Mouse (Mus musculus) thymus, adult 2 months (tissue): ENCODE data around the gene Gm12166. TPM values are rescaled to one million over a fixed set of nuclear protein-coding genes. Genes with fewer than 3 reads are reported as not detected.
A peak's percentile ranks its signal among the peaks of the same experiment; 100 is the strongest.

Experiments used
- DNase-seq: peaks from one replicate; pipeline ENCODE4 v3.0.0; 2021
- H3K27ac ChIP-seq: fragments of 200-500 bp; 2 replicates; pipeline ENCODE4 v1.5.1; 2012; ENCODE audit warnings: low read length, control low read depth; ENCODE audit not compliant: control insufficient read depth, insufficient read depth
- H3K27me3 ChIP-seq: fragments of 200-500 bp; 2 replicates; pipeline ENCODE4 v1.6.1; 2012; ENCODE audit warnings: mild to moderate bottlenecking, low read length, moderate library complexity, mixed read lengths; ENCODE audit not compliant: control insufficient read depth, insufficient read depth
- H3K36me3 ChIP-seq: fragments of 200-500 bp; 2 replicates; pipeline ENCODE4 v1.6.1; 2012; ENCODE audit warnings: mild to moderate bottlenecking, low read length, moderate library complexity; ENCODE audit not compliant: control insufficient read depth, insufficient read depth
- H3K4me1 ChIP-seq: fragments of 200-500 bp; replicated peaks from 2 replicates; pipeline ENCODE4 v1.6.1; 2012; ENCODE audit warnings: low read length; ENCODE audit not compliant: control insufficient read depth, insufficient read depth
- H3K4me3 ChIP-seq: fragments of 200-500 bp; 2 replicates; pipeline ENCODE4 v1.5.1; 2012; ENCODE audit warnings: mild to moderate bottlenecking, low read length, control low read depth, moderate library complexity; ENCODE audit not compliant: control insufficient read depth, insufficient read depth
- CTCF ChIP-seq: fragments of 200-500 bp; IDR thresholded peaks from 2 replicates; pipeline ENCODE4 v1.5.1; 2012; ENCODE audit warnings: mild to moderate bottlenecking, control low read depth, low read length, moderate library complexity, borderline replicate concordance; ENCODE audit not compliant: control insufficient read depth, poor library complexity, insufficient read depth; ENCODE audit errors: extremely low read depth
- POLR2A ChIP-seq: fragments of 200-500 bp; IDR thresholded peaks from 2 replicates; pipeline ENCODE4 v1.6.1; 2012; ENCODE audit warnings: mild to moderate bottlenecking, low read length, control low read depth, moderate library complexity; ENCODE audit not compliant: control insufficient read depth, poor library complexity, insufficient read depth; ENCODE audit errors: extremely low read depth
- WGBS: fragments of 180-500 bp; shearing (Covaris S2); methylation state at CpG from one replicate; pipeline ENCODE4 v1.1.7; 2018; 5-methylcytosine and 5-hydroxymethylcytosine counted together
- polyA plus RNA-seq: library from polyadenylated mRNA; depleted of rRNA; stranded (reverse); fragments of >200 nt; gene quantifications from 2 replicates; pipeline ENCODE4 v1.2.3, GENCODE M21; 2012; rRNA removed

The Gm12166 gene
- polyA plus RNA-seq, 1 experiment: 28.5 TPM

DNA sequence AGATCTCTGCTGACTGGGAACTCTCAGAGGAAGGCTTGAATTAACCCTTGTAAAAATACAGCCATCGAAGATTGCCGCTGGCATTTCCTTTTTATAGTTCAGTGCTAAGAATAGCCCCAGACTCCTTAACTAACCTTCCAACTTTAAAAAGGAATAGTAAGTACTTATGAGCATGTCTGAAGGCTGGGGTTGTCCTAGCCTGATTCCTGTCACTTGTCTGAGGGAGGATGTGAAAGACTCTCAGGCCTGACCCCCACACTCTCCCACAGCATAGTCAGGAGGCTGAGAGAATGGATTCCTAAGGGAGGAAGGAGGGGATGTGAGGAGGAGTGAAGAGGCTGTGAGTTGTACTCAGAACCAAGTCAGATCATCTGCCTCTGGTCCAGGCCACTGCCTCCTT lies 22.6 kb downstream of the Gm12166 start:
- H3K4me1 ChIP-seq: no peaks in the 10 kb centered on the region
- no peak overlapping the region for H3K4me3 ChIP-seq
- DNase-seq: no peak
- no peaks in the 10 kb centered on the region for H3K27me3 ChIP-seq
- TF ChIP-seq POLR2A: no peak
- H3K36me3 ChIP-seq: no peaks in the 10 kb centered on the region
- WGBS: 50% methylated on average over 2 of the region's 2 CpGs
- H3K27ac ChIP-seq: no peak overlapping the region

DNA sequence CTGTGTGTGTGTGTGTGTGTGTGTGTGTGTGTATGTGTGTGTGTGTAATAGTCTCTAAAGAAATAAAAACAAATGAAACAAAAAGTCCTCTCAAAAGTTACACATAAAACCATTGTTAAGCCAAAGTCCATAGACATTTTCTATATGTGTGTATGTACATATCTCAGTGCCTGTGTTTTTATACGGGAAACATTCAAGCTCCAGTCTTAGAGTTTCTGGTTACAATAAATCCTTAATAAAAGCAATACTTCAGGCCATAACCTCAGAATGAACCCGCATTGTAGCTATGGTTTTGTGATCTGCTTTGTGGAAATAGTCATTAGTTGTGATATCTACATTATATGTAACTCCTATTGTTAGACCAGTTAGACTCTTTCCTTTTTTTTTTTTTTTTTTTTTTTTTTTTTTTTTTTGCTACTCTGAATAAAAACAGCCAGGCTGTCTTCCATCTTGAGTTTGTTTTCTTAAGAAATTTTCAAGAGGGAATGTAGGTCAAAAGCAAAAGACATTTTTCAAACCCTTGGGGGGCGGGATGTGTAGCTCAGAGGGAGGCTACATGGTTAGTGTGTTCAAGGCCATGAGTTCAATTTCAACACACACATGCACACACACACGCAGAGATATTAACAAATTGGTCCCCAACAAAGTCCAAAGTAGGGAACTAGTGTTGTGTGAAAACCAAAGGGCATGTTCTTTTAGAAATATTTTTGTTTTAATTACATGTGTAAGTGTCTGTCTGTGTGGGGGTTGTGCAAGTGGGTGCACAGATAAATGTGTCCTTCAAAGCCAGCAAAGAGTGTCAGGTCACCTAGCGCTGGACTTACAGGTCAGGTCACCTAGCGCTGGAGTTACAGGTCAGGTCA lies 23.9 kb downstream of the Gm12166 start:
- TF ChIP-seq CTCF: no peak
- no peak for TF ChIP-seq POLR2A
- no peak overlapping the region for H3K27ac ChIP-seq
- H3K4me3 ChIP-seq: no peak overlapping the region
- no peaks in the 10 kb centered on the region for H3K4me1 ChIP-seq
- H3K27me3 ChIP-seq: no peaks in the 10 kb centered on the region
- WGBS: 96% methylated on average over 6 of the region's 6 CpGs
- no peak for DNase-seq
- H3K36me3 ChIP-seq: no peaks in the 10 kb centered on the region

DNA sequence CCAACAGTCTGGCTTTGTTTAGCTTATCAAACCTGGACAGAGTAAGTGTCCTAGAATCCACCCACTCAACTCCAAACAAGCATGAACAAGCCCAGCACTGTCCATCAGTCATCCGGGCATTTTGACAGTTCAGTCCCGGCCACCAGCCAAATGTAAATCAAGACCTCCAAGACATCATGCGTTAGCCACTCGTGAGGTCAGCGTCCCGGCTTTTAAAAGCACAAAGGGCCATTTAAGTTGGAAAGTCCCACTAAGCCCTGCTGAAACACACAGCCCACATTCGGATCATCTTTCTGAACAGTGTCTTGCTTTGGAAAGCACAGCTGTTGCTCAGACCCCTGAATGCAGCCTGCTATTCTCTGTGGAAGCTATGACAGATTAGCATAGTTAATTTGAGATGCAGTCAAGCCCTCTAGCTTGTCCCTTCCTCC lies 26.1 kb downstream of the Gm12166 start:
- no peak overlapping the region for H3K27ac ChIP-seq
- WGBS: 83% methylated on average over 7 of the region's 7 CpGs
- H3K36me3 ChIP-seq: no peaks in the 10 kb centered on the region
- H3K4me3 ChIP-seq: no peak overlapping the region
- no peak for DNase-seq
- TF ChIP-seq CTCF (no peak), POLR2A (no peak)
- H3K4me1 ChIP-seq: no peaks in the 10 kb centered on the region
- H3K27me3 ChIP-seq: no peaks in the 10 kb centered on the region

DNA sequence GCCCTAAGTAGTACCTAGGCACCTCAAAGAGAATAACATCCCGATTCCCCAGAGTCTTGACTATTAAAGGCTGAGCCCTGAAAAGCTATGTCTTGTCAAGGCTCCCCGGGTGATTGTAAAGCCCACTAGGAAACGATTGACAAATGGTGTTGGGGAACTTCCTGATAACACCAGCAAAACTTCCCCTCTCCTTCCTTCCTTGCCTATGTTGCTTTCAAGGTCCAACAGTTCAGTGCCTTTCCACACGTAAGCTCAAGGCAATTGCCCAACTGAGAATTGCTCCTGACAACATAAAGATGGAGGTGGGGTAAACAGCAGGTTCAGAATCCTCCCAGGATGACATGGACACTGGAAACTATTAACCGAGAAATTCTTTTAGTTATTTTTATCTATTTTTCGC lies 29.1 kb downstream of the Gm12166 start:
- Histone ChIP-seq H3K4me1 (no peaks in the 10 kb centered on the region), H3K27ac (no peak overlapping the region), H3K27me3 (no peaks in the 10 kb centered on the region), H3K4me3 (no peak overlapping the region), H3K36me3 (no peaks in the 10 kb centered on the region)
- DNase-seq: no peak
- TF ChIP-seq POLR2A (no peak), CTCF (no peak)
- 58% methylated on average over 6 of the region's 6 CpGs for WGBS

DNA sequence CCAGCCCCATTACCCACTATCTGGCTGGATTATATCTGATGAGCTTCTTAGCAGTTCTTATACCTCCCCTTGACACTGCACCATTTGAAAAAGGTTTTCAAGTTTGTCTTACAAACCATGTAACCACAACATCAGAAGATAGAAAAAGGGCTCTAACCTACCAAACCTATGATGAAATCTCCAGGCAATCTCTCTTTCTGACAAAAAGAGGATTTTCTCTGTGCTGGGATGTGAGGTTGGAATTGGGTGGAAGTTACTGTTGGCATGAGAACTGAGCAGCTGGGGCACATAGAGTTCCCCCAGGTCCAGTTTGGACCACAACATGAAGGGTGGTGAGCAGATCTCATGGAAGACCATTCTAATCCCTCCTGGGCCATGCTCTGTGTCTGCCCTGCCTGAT lies 30.3 kb downstream of the Gm12166 start:
- H3K27me3 ChIP-seq: no peaks in the 10 kb centered on the region
- DNase-seq: no peak
- H3K27ac ChIP-seq: no peak overlapping the region
- H3K36me3 ChIP-seq: no peaks in the 10 kb centered on the region
- H3K4me1 ChIP-seq: no peaks in the 10 kb centered on the region
- TF ChIP-seq POLR2A (no peak), CTCF (no peak)
- H3K4me3 ChIP-seq: no peak overlapping the region

DNA sequence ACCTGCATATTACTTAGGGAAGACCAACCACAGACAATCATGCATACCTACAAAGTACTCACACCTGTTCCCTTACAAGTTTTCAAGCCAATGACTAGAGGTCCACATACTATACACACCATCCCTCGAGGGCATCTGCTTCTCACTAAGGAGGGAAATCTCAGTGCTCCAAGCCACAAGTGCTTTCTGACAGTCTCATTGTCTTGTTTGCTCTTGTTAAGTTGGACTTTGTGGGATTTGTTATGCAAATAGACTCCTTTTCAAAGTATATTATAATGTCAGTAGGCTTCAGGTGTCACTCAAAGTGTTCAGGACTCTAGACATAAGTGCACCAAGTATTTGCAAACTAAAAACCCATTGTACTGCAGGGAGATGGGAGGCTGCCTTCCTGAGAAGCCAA lies 31.9 kb downstream of the Gm12166 start:
- WGBS: 76% methylated on average over 1 of the region's 1 CpGs
- H3K4me3 ChIP-seq: no peak overlapping the region

DNA sequence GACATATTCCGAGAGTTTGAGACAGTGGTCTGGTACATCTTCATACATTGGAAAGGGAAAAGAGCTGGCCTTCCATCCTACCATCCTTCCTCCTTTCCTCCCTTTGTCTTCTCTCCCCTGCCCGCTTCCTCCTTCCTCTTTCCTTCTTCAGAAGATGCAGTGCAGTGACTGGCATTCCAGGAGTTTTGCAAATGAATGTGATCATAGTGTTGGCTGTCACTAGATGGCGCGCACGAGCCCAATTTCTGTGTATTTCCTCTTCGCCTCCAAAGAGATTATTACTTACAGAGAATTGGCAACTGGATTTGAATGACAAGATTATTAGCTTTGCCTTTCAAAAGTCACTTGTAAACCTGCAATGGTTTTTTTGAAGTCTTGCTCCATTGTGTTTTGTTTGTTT lies 36.1 kb downstream of the Gm12166 start:
- Histone ChIP-seq H3K36me3 (no peaks in the 10 kb centered on the region), H3K27ac (no peak overlapping the region), H3K27me3 (no peaks in the 10 kb centered on the region), H3K4me1 (no peaks in the 10 kb centered on the region), H3K4me3 (no peak overlapping the region)
- no peak for TF ChIP-seq POLR2A
- no peak for TF ChIP-seq CTCF
- 19% methylated on average over 6 of the region's 6 CpGs for WGBS
- DNase-seq: peak; percentile 44

More for the DNA sequence above, 31.9 kb downstream of the Gm12166 start:
- H3K36me3 ChIP-seq: no peaks in the 10 kb centered on the region
- no peaks in the 10 kb centered on the region for H3K4me1 ChIP-seq
- no peak overlapping the region for H3K27ac ChIP-seq
- DNase-seq: no peak
- no peaks in the 10 kb centered on the region for H3K27me3 ChIP-seq
- TF ChIP-seq POLR2A: no peak
- TF ChIP-seq CTCF: no peak

Other genes starting within 250 kb of the Gm12166 start
- gene Clint1, start 200.3 kb downstream of the Gm12166 start, polyA plus RNA-seq: 64.6 and 70.1 TPM in 2 replicates
- gene Lsm11, start 107.4 kb downstream of the Gm12166 start, polyA plus RNA-seq: 11.4 and 13.0 TPM in 2 replicates
- 9.1 and 11.4 TPM in 2 replicates for gene Thg1l, start 96.8 kb downstream of the Gm12166 start, polyA plus RNA-seq
- 0.17 and 0.26 TPM in 2 replicates for gene Sox30, start 72.0 kb downstream of the Gm12166 start, polyA plus RNA-seq
- gene Adam19, start 3.7 kb upstream of the Gm12166 start, polyA plus RNA-seq: 11.1 and 12.8 TPM in 2 replicates
- 0.37 and 0.58 TPM in 2 replicates for gene Nipal4, start 114.2 kb upstream of the Gm12166 start, polyA plus RNA-seq
- 0.09 TPM in 1 of 2 replicates, not detected in the other for gene Fndc9, start 183.2 kb upstream of the Gm12166 start, polyA plus RNA-seq